Mouse (Mus musculus) Patski (cell line): ENCODE data around the gene Tpst2. TPM values are rescaled to one million over a fixed set of nuclear protein-coding genes. Genes with fewer than 3 reads are reported as not detected.

Source experiments
- ATAC-seq: fragments of 100-300 bp; one replicate; pipeline ENCODE4 v1.8.0; 2021
- CTCF ChIA-PET: fragments of 350-600 bp; sonication (Branson Sonifier 250); formaldehyde crosslinking; loops from one replicate; lab custom pipeline; 2022; ENCODE audit warnings: inconsistent platforms; lab: Charles Lee
- POLR2A ChIA-PET: fragments of 350-600 bp; sonication (Branson Sonifier 250); formaldehyde crosslinking; loops from one replicate; lab custom pipeline; 2022; ENCODE audit warnings: antibody characterized with exemption, inconsistent platforms; lab: Charles Lee
- DNase-seq: peaks from one replicate; pipeline ENCODE4 v3.0.0-alpha.2; 2011; ENCODE audit warnings: low read depth, low spot score
- H3K27me3 ChIP-seq: fragments of 371-371 bp; one replicate; pipeline ENCODE4 v1.5.1; 2021
- CTCF ChIP-seq: fragments of 100-300 bp; IDR thresholded peaks from one replicate; pipeline ENCODE4 v1.5.1; 2021
- in situ Hi-C: fragments of 300-500 bp; cut with MboI; formaldehyde crosslinking; loops from 3 replicates; pipeline ENCODE4 v1.11.1; 2018; ENCODE audit warnings: low pct_unique_long_range_greater_than_20kb, mixed read lengths
- polyA plus RNA-seq: library from polyadenylated mRNA; unstranded; gene quantifications from one replicate; pipeline ENCODE4 v1.2.3, GENCODE M21; 2021

Tpst2 gene
- polyA plus RNA-seq, 1 experiment from 2014 or later: 92.3 TPM

GRCm38 (mm10) chr5:112294696-112295095 is 18.2 kb downstream of the Tpst2 start:
- no peak for TF ChIP-seq CTCF
- DNase-seq (no peak), ATAC-seq (no peak)
- ChIA-PET POLR2A (interaction anchor here (1.0 kb wide), 1 partner anchor 10 kb away, joined by 3 read pairs; no protein-coding TSS in a partner anchor), CTCF (interaction anchor here (0.6 to 1.5 kb wide), 2 partner anchors 54 to 1436 kb away, joined by 3 to 4 read pairs; no protein-coding TSS in a partner anchor)
- no peaks in the 10 kb centered on the region for H3K27me3 ChIP-seq
- in situ Hi-C loops: loop anchor here (25.0 kb wide), 1 partner anchor 1593 kb away; no protein-coding TSS in a partner anchor

GRCm38 (mm10) chr5:112295162-112295561 is 18.7 kb downstream of the Tpst2 start:
- no peak for TF ChIP-seq CTCF
- ChIA-PET POLR2A (interaction anchor here (1.0 kb wide), 1 partner anchor 11 kb away, joined by 3 read pairs; no protein-coding TSS in a partner anchor), CTCF (interaction anchor here (1.5 kb wide), 1 partner anchor 54 kb away, joined by 4 read pairs; no protein-coding TSS in a partner anchor)
- in situ Hi-C loops: loop anchor here (25.0 kb wide), 1 partner anchor 1592 kb away; no protein-coding TSS in a partner anchor
- H3K27me3 ChIP-seq: no peaks in the 10 kb centered on the region
- ATAC-seq (peak; percentile 45), DNase-seq (no peak)

- TF ChIP-seq CTCF: no peak
- ChIA-PET POLR2A (no interaction called here), CTCF (interaction anchor here (1.1 to 1.5 kb wide), 2 partner anchors 22 to 55 kb away, joined by 3 to 4 read pairs; no protein-coding TSS in a partner anchor)
- no peak for ATAC-seq
- in situ Hi-C loops: loop anchor here (25.0 kb wide), 1 partner anchor 1592 kb away; no protein-coding TSS in a partner anchor
- DNase-seq: no peak
- H3K27me3 ChIP-seq: no peaks in the 10 kb centered on the region
These were observed 19.1 kb downstream of the Tpst2 start for GRCm38 (mm10) chr5:112295564-112295963.

GRCm38 (mm10) chr5:112296404-112297181 is 20.1 kb downstream of the Tpst2 start:
- no peak for ATAC-seq

GRCm38 (mm10) chr5:112297257-112297656 is 20.8 kb downstream of the Tpst2 start:
- TF ChIP-seq CTCF: no peak
- ATAC-seq (no peak), DNase-seq (no peak)
- ChIA-PET CTCF (no interaction called here), POLR2A (interaction anchor here (0.6 kb wide), 1 partner anchor 18 kb away, joined by 3 read pairs; no protein-coding TSS in a partner anchor)
- H3K27me3 ChIP-seq: no peaks in the 10 kb centered on the region
- in situ Hi-C loops: loop anchor here (25.0 kb wide), 1 partner anchor 1590 kb away; no protein-coding TSS in a partner anchor

More at GRCm38 (mm10) chr5:112296404-112297181, 20.1 kb downstream of the Tpst2 start:
- no peak for TF ChIP-seq CTCF
- in situ Hi-C loops: loop anchor here (25.0 kb wide), 1 partner anchor 1591 kb away; no protein-coding TSS in a partner anchor
- DNase-seq: no peak
- CTCF ChIA-PET: interaction anchor here (1.1 to 1.5 kb wide), 2 partner anchors 21 to 56 kb away, joined by 3 to 4 read pairs; no protein-coding TSS in a partner anchor
- no peaks in the 10 kb centered on the region for H3K27me3 ChIP-seq
- POLR2A ChIA-PET: no interaction called here

GRCm38 (mm10) chr5:112298226-112298988 is 21.9 kb downstream of the Tpst2 start:
- in situ Hi-C loops: loop anchor here (25.0 kb wide), 1 partner anchor 1589 kb away; no protein-coding TSS in a partner anchor
- POLR2A ChIA-PET: interaction anchor here (0.6 kb wide), 1 partner anchor 238 kb away, joined by 3 read pairs; no protein-coding TSS in a partner anchor
- DNase-seq (no peak), ATAC-seq (no peak)
- TF ChIP-seq CTCF: no peak
- H3K27me3 ChIP-seq: no peaks in the 10 kb centered on the region
- CTCF ChIA-PET: interaction anchor here (1.2 kb wide), 1 partner anchor 37 kb away, joined by 3 read pairs; no protein-coding TSS in a partner anchor

- no peaks in the 10 kb centered on the region for H3K27me3 ChIP-seq
- ChIA-PET POLR2A (no interaction called here), CTCF (interaction anchor here (1.2 kb wide), 1 partner anchor 36 kb away, joined by 3 read pairs; no protein-coding TSS in a partner anchor)
- no peak for TF ChIP-seq CTCF
- DNase-seq (no peak), ATAC-seq (no peak)
- in situ Hi-C loops: loop anchor here (25.0 kb wide), 1 partner anchor 1588 kb away; no protein-coding TSS in a partner anchor
These were observed 22.9 kb downstream of the Tpst2 start for GRCm38 (mm10) chr5:112299399-112299798.

GRCm38 (mm10) chr5:112300112-112300511 is 23.6 kb downstream of the Tpst2 start:
- POLR2A ChIA-PET: no interaction called here
- no peak for TF ChIP-seq CTCF
- ATAC-seq: no peak
- no peak for DNase-seq
- H3K27me3 ChIP-seq: no peaks in the 10 kb centered on the region
- CTCF ChIA-PET: interaction anchor here (0.9 to 1.2 kb wide), 3 partner anchors 9 to 59 kb away, joined by 3 to 5 read pairs (median 3); no protein-coding TSS in a partner anchor
- in situ Hi-C loops: loop anchor here (25.0 kb wide), 1 partner anchor 1462 kb away; the partner anchor contains the start of genes Iscu and Sart3

GRCm38 (mm10) chr5:112300721-112301308 is 24.3 kb downstream of the Tpst2 start:
- POLR2A ChIA-PET: interaction anchor here (1.6 kb wide), 1 partner anchor 21 kb away, joined by 4 read pairs; no protein-coding TSS in a partner anchor
- H3K27me3 ChIP-seq: no peaks in the 10 kb centered on the region
- ATAC-seq (no peak), DNase-seq (no peak)
- in situ Hi-C loops: loop anchor here (25.0 kb wide), 1 partner anchor 1461 kb away; the partner anchor contains the start of genes Iscu and Sart3
- CTCF ChIA-PET: interaction anchor here (0.9 to 1.4 kb wide), 4 partner anchors 9 to 60 kb away, joined by 3 to 5 read pairs (median 3); no protein-coding TSS in a partner anchor
- TF ChIP-seq CTCF: no peak
